Mouse (Mus musculus): ENCODE measurements around the gene Tbc1d8. TPM values are rescaled to one million over a fixed set of nuclear protein-coding genes. Genes with fewer than 3 reads are reported as not detected.

Gene Tbc1d8
- total and polyA plus RNA-seq, 3 experiments, result 1.5 to 2.4 TPM; not detected in 1

DNA sequence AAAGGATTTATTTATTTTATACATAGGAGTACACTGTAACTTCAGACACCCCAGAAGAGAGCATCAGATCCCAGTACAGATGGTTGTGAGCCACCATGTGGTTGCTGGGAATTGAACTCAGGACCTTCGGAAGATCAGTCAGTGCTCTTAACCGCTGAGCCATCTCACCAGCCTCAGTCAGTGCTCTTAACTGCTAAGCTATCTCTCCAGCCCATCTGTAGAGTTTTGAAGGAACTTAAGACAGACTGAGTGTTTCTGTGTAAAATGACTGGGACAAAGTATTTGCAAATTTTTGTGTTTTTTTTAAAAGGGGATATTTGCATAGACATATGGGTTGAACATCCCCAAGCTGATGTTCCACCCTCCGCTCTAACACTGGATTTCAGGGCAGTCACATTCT lies 78.4 kb downstream of the Tbc1d8 start:
- DNase-seq (ENCODE audit: low read depth, low spot score), result peak; percentile 29
- H3K79me2 ChIP-seq (ENCODE audit: control insufficient read depth, insufficient read depth, low read length, poor library complexity), result no peaks in the 10 kb centered on the region
- H3K27me3 ChIP-seq (ENCODE audit: control insufficient read depth in 1 of 2, insufficient read depth in 2 of 2, low read length in 2 of 2), result no peaks in the 10 kb centered on the region
- no peaks in the 10 kb centered on the region for H3K9me3 ChIP-seq (replicated peaks; ENCODE audit: insufficient read depth, low read length)
- H3K4me1 ChIP-seq (ENCODE audit: control insufficient read depth in 1 of 2, insufficient read depth in 2 of 2, low read length in 2 of 2), result peaks cover 5 to 7% of the 10 kb centered on the region in 2 experiments
- H3K4me3 ChIP-seq (ENCODE audit: control insufficient read depth in 1 of 2, insufficient read depth in 1 of 2, low read depth in 2 of 2, low read length in 2 of 2), result no peak overlapping the region
- TF ChIP-seq HCFC1 (IDR thresholded peaks at IDR 0.05; ENCODE audit: low read depth, low read length) (no peak), RCOR1 (IDR thresholded peaks at IDR 0.05; ENCODE audit: low read depth, low read length) (peak; percentile 19; the same call in 1 of the 2 replicates), TBP (IDR thresholded peaks at IDR 0.05; ENCODE audit: low read depth, low read length) (peak; percentile 91), ZC3H11A (IDR thresholded peaks at IDR 0.05; ENCODE audit: low read depth, low read length) (no peak), MAZ (IDR thresholded peaks at IDR 0.05; ENCODE audit: low read depth, low read length) (no peak), GATA1 (IDR thresholded peaks at IDR 0.05; ENCODE audit: low read depth, low read length) (peak; percentile 47), UBTF (IDR thresholded peaks at IDR 0.05; ENCODE audit: borderline replicate concordance, insufficient read depth, low read depth, low read length) (no peak), CHD1 (IDR thresholded peaks at IDR 0.05; ENCODE audit: low read depth, low read length) (no peak)
- no peaks in the 10 kb centered on the region; a peak in 1 of 4 replicates for H3K36me3 ChIP-seq (ENCODE audit: control insufficient read depth in 1 of 2, insufficient read depth in 2 of 2, low read length in 2 of 2)
- H3K27ac ChIP-seq (ENCODE audit: control insufficient read depth, low read depth, low read length), result no peak overlapping the region
- no peak overlapping the region for H3K9ac ChIP-seq (ENCODE audit: control insufficient read depth, low read depth, low read length, poor library complexity, severe bottlenecking)

DNA sequence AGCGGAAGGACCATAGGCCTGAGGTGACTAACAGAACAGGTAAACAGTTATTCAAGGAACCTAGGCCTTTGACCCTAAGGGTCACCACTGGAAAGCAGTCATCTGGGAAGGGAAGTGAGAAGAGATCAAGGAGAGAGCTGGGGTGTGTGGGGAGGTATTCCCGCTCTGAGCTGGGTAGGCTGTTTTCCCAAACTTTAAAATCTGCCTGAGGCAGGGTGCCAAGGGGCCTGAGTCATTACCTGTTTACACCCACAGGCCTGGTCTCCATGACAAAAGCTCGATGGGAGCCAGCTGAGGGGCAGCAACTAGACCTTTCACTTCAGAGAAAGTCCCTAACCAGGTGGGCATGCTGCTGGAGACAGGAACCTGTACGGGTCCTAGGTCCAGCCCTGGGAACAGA lies 79.3 kb downstream of the Tbc1d8 start:
- no peaks in the 10 kb centered on the region for H3K79me2 ChIP-seq (ENCODE audit: control insufficient read depth, insufficient read depth, low read length, poor library complexity)
- no peaks in the 10 kb centered on the region for H3K27me3 ChIP-seq (ENCODE audit: control insufficient read depth in 1 of 2, insufficient read depth in 2 of 2, low read length in 2 of 2)
- DNase-seq (ENCODE audit: low read depth, low spot score), result no peak
- peaks cover 5 to 7% of the 10 kb centered on the region in 2 experiments for H3K4me1 ChIP-seq (ENCODE audit: control insufficient read depth in 1 of 2, insufficient read depth in 2 of 2, low read length in 2 of 2)
- no peak overlapping the region for H3K9ac ChIP-seq (ENCODE audit: control insufficient read depth, low read depth, low read length, poor library complexity, severe bottlenecking)
- no peaks in the 10 kb centered on the region; a peak in 1 of 4 replicates for H3K36me3 ChIP-seq (ENCODE audit: control insufficient read depth in 1 of 2, insufficient read depth in 2 of 2, low read length in 2 of 2)
- TF ChIP-seq ZNF384 (IDR thresholded peaks at IDR 0.05; ENCODE audit: low read depth, low read length) (no peak), GATA1 (IDR thresholded peaks at IDR 0.05; ENCODE audit: low read depth, low read length) (no peak), ETS1 (IDR thresholded peaks at IDR 0.05; ENCODE audit: low read depth, low read length) (no peak), JUND (IDR thresholded peaks at IDR 0.05; ENCODE audit: low read depth, low read length) (no peak), MYB (IDR thresholded peaks at IDR 0.05; ENCODE audit: low read depth, low read length) (no peak)
- H3K9me3 ChIP-seq (replicated peaks; ENCODE audit: insufficient read depth, low read length), result no peaks in the 10 kb centered on the region
- no peak overlapping the region for H3K27ac ChIP-seq (ENCODE audit: control insufficient read depth, low read depth, low read length)
- H3K4me3 ChIP-seq (ENCODE audit: control insufficient read depth in 1 of 2, insufficient read depth in 1 of 2, low read depth in 2 of 2, low read length in 2 of 2), result no peak overlapping the region

DNA sequence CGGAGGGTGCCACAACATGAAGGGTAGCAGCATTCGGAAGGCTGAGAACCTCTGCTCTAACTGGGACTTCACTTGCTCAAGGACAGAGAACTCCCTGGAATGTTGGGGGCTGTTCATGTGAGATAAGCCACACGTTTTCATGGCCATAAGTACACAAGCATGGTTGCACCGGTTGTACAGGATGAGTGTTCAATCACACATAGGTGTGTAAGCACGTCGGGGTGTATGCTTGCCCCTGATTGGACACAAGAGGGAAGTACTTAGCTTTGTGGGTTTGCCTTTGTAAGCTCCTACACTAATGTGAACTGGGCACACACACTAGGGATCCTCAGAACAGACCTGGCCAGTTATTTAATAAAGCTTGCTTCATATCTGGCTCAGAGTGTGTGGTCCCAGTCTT lies 80.3 kb downstream of the Tbc1d8 start:
- Histone ChIP-seq H3K9me3 (replicated peaks; ENCODE audit: insufficient read depth, low read length) (no peaks in the 10 kb centered on the region), H3K4me3 (ENCODE audit: control insufficient read depth in 1 of 2, insufficient read depth in 1 of 2, low read depth in 2 of 2, low read length in 2 of 2) (no peak overlapping the region), H3K9ac (ENCODE audit: control insufficient read depth, low read depth, low read length, poor library complexity, severe bottlenecking) (no peak overlapping the region), H3K79me2 (ENCODE audit: control insufficient read depth, insufficient read depth, low read length, poor library complexity) (no peaks in the 10 kb centered on the region), H3K27me3 (ENCODE audit: control insufficient read depth in 1 of 2, insufficient read depth in 2 of 2, low read length in 2 of 2) (no peaks in the 10 kb centered on the region), H3K36me3 (ENCODE audit: control insufficient read depth in 1 of 2, insufficient read depth in 2 of 2, low read length in 2 of 2) (peaks cover 0 to 6% of the 10 kb centered on the region in 2 experiments; a peak in 2 of 4 replicates), H3K4me1 (ENCODE audit: control insufficient read depth in 1 of 2, insufficient read depth in 2 of 2, low read length in 2 of 2) (peaks cover 2 to 6% of the 10 kb centered on the region in 2 experiments; a peak in 2 of 4 replicates), H3K27ac (ENCODE audit: control insufficient read depth, low read depth, low read length) (no peak overlapping the region)
- DNase-seq (ENCODE audit: low read depth, low spot score), result no peak
- TF ChIP-seq MYB (IDR thresholded peaks at IDR 0.05; ENCODE audit: low read depth, low read length), result no peak
- no peak for TF ChIP-seq TBP (IDR thresholded peaks at IDR 0.05; ENCODE audit: low read depth, low read length)
- TF ChIP-seq GABPA (IDR thresholded peaks at IDR 0.05; ENCODE audit: low read depth, low read length), result no peak
- TF ChIP-seq ZKSCAN1 (IDR thresholded peaks at IDR 0.05; ENCODE audit: low read depth, low read length), result no peak
- no peak for TF ChIP-seq JUND (IDR thresholded peaks at IDR 0.05; ENCODE audit: low read depth, low read length)
- TF ChIP-seq ELF1 (IDR thresholded peaks at IDR 0.05; ENCODE audit: low read depth, low read length), result no peak
- no peak for TF ChIP-seq MEF2A (IDR thresholded peaks at IDR 0.05; ENCODE audit: extremely low read depth, insufficient replicate concordance, low read depth, low read length, poor library complexity, severe bottlenecking)
- no peak for TF ChIP-seq KAT2A (conservative IDR thresholded peaks at IDR 0.05; ENCODE audit: low read depth, low read length)
- TF ChIP-seq ZNF384 (IDR thresholded peaks at IDR 0.05; ENCODE audit: low read depth, low read length), result no peak
- no peak for TF ChIP-seq NELFE (IDR thresholded peaks at IDR 0.05; ENCODE audit: low read depth, low read length)
- no peak for TF ChIP-seq NRF1 (IDR thresholded peaks at IDR 0.05; ENCODE audit: insufficient read depth, low read depth, low read length, poor library complexity, severe bottlenecking)
- no peak for TF ChIP-seq POLR2AphosphoS5 (IDR thresholded peaks at IDR 0.05; ENCODE audit: borderline replicate concordance, low read depth, low read length)
- TF ChIP-seq TAL1 (IDR thresholded peaks at IDR 0.05; ENCODE audit: low read length), result no peak
- TF ChIP-seq MXI1 (IDR thresholded peaks at IDR 0.05; ENCODE audit: low read depth, low read length), result no peak
- TF ChIP-seq UBTF (IDR thresholded peaks at IDR 0.05; ENCODE audit: borderline replicate concordance, insufficient read depth, low read depth, low read length), result no peak
- no peak for TF ChIP-seq MAX (IDR thresholded peaks at IDR 0.05; ENCODE audit: low read length)
